Mouse (Mus musculus): ENCODE data around the gene Nr1h2. TPM values are rescaled to one million over a fixed set of nuclear protein-coding genes. Genes with fewer than 3 reads are reported as not detected.

Nr1h2 gene
- polyA plus RNA-seq, 1 experiment from 2014 or later, result 63.7 TPM

DNA sequence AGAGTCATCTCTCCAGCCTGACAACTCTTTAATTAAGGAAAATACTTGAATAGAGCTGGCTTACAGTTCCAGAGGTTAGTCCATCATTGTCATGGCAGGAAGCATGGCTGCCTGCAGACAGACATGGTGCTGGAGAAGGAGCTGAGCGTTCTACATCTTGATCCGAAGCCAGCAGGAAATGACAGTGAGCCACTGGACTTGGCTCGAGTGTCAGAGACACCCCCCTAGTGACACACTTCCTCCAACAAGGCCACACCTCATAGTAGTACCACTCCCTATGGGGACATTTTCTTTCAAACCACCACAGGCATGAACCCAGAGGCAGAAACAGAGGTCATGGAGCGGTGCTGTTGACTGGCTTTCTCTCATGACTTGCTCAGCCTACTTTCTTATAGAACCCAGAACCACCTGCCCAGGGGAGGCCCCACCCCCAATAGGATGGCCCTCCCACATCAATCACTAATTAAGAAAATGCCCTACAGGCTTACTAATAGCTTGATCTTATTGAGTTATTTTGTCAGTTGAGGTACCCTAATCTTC lies 30.6 kb upstream of the Nr1h2 start:
- Histone ChIP-seq H3K9me3 (replicated peaks; ENCODE audit: control insufficient read depth, low read length) (no peaks in the 10 kb centered on the region), H3K27me3 (ENCODE audit: control insufficient read depth, insufficient read depth, low read length) (peaks cover 22% of the 10 kb centered on the region), H3K4me2 (ENCODE audit: low read depth, low read length) (no peak overlapping the region), H3K27ac (replicated peaks; ENCODE audit: low read depth, low read length) (no peak overlapping the region), H3K4me3 (ENCODE audit: low read depth, low read length) (no peak overlapping the region), H3K9ac (replicated peaks; ENCODE audit: low read length) (no peak overlapping the region), H3K4me1 (ENCODE audit: control insufficient read depth, insufficient read depth, low read length) (no peaks in the 10 kb centered on the region; the same call in none of the 2 replicates), H3K36me3 (replicated peaks; ENCODE audit: control insufficient read depth, insufficient read depth, low read depth, low read length) (no peaks in the 10 kb centered on the region)
- 73% methylated on average over 4 of the region's 4 CpGs for WGBS
- no peak for ATAC-seq (replicated peaks; ENCODE audit: insufficient number of reproducible peaks, low FRiP score, low TSS enrichment, low read depth)
- no peak for DNase-seq (ENCODE audit: low spot score)

DNA sequence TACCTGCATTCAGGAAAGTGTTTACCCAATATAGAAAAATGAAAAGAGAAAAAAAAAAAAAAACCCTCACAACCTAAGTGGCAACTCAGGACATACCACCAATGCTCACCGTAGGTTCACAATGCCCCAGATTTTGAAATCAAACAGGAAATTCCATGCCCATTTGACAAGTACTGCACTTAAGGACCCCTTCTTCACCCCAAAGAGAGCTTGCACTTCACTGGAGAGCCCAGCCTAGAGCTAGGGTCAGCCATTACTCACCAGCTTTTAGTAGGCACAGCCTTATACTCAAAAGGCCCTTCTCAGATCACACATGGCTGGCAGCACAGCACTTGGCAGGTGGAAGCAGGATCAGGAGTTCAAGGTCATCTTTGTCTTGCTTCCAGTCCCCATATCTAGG lies 29.4 kb upstream of the Nr1h2 start:
- no peak overlapping the region for H3K27ac ChIP-seq (replicated peaks; ENCODE audit: low read depth, low read length)
- H3K36me3 ChIP-seq (replicated peaks; ENCODE audit: control insufficient read depth, insufficient read depth, low read depth, low read length), result no peaks in the 10 kb centered on the region
- ATAC-seq (replicated peaks; ENCODE audit: insufficient number of reproducible peaks, low FRiP score, low TSS enrichment, low read depth) (no peak), DNase-seq (ENCODE audit: low spot score) (no peak)
- H3K9ac ChIP-seq (replicated peaks; ENCODE audit: low read length), result no peak overlapping the region
- no peaks in the 10 kb centered on the region for H3K9me3 ChIP-seq (replicated peaks; ENCODE audit: control insufficient read depth, low read length)
- H3K4me2 ChIP-seq (ENCODE audit: low read depth, low read length), result no peak overlapping the region
- H3K4me1 ChIP-seq (ENCODE audit: control insufficient read depth, insufficient read depth, low read length), result no peaks in the 10 kb centered on the region; the same call in 1 of the 2 replicates
- WGBS, result 96% methylated on average over 1 of the region's 1 CpGs
- H3K27me3 ChIP-seq (ENCODE audit: control insufficient read depth, insufficient read depth, low read length), result peaks cover 16% of the 10 kb centered on the region
- no peak overlapping the region for H3K4me3 ChIP-seq (ENCODE audit: low read depth, low read length)

DNA sequence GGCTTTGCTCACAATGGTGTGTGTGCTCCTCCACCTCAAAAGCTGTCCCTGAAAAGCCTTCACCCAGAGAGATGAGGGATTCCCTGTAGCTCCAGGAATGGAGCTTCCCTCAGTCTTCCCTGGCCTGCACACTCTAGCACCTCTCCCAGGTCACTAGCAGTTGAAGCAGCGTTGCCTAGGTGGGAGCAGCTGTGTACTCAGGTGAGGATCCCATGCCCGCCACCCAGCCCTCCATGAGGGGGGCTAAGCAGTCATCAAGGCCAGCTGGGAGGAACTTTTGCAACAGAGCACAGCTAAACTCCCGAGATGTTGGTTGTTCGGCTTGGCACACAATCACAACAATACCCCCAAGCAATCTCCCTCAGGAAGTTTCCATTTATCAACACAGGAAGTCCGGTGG lies 29.0 kb upstream of the Nr1h2 start:
- 71% methylated on average over 5 of the region's 5 CpGs for WGBS
- no peak overlapping the region for H3K27ac ChIP-seq (replicated peaks; ENCODE audit: low read depth, low read length)
- H3K4me2 ChIP-seq (ENCODE audit: low read depth, low read length), result no peak overlapping the region
- ATAC-seq (replicated peaks; ENCODE audit: insufficient number of reproducible peaks, low FRiP score, low TSS enrichment, low read depth) (no peak), DNase-seq (ENCODE audit: low spot score) (no peak)
- H3K4me3 ChIP-seq (ENCODE audit: low read depth, low read length), result no peak overlapping the region
- H3K4me1 ChIP-seq (ENCODE audit: control insufficient read depth, insufficient read depth, low read length), result no peaks in the 10 kb centered on the region; the same call in 1 of the 2 replicates
- no peaks in the 10 kb centered on the region for H3K9me3 ChIP-seq (replicated peaks; ENCODE audit: control insufficient read depth, low read length)
- H3K9ac ChIP-seq (replicated peaks; ENCODE audit: low read length), result no peak overlapping the region
- H3K36me3 ChIP-seq (replicated peaks; ENCODE audit: control insufficient read depth, insufficient read depth, low read depth, low read length), result no peaks in the 10 kb centered on the region
- H3K27me3 ChIP-seq (ENCODE audit: control insufficient read depth, insufficient read depth, low read length), result peaks cover 12% of the 10 kb centered on the region

DNA sequence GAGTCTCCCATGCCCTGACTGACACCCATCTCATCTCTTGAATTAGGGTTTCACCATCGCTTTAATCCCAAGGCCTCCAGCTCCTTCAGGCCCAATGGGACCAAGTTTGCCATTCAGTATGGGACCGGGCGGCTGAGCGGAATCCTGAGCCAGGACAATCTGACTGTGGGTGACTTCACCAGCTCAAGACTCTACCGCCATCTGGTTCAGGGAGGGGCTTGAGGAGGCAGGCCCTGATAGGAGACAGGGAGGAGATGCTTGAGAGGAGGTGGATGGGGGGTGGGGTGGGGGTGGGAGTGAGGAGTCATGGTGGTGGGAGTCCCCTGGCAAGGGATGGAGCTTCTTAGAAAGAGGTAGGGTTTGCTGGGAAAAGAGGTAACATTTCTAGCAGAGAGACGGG lies 27.9 kb upstream of the Nr1h2 start:
- no peaks in the 10 kb centered on the region for H3K4me1 ChIP-seq (ENCODE audit: control insufficient read depth, insufficient read depth, low read length)
- H3K27ac ChIP-seq (replicated peaks; ENCODE audit: low read depth, low read length), result no peak overlapping the region
- ATAC-seq (replicated peaks; ENCODE audit: insufficient number of reproducible peaks, low FRiP score, low TSS enrichment, low read depth) (no peak), DNase-seq (ENCODE audit: low spot score) (no peak)
- H3K4me2 ChIP-seq (ENCODE audit: low read depth, low read length), result no peak overlapping the region
- no peaks in the 10 kb centered on the region for H3K36me3 ChIP-seq (replicated peaks; ENCODE audit: control insufficient read depth, insufficient read depth, low read depth, low read length)
- no peak overlapping the region for H3K4me3 ChIP-seq (ENCODE audit: low read depth, low read length)
- H3K27me3 ChIP-seq (ENCODE audit: control insufficient read depth, insufficient read depth, low read length), result peaks cover 3% of the 10 kb centered on the region; the same call in 1 of the 2 replicates
- H3K9ac ChIP-seq (replicated peaks; ENCODE audit: low read length), result no peak overlapping the region
- WGBS, result 80% methylated on average over 6 of the region's 6 CpGs
- H3K9me3 ChIP-seq (replicated peaks; ENCODE audit: control insufficient read depth, low read length), result no peaks in the 10 kb centered on the region

DNA sequence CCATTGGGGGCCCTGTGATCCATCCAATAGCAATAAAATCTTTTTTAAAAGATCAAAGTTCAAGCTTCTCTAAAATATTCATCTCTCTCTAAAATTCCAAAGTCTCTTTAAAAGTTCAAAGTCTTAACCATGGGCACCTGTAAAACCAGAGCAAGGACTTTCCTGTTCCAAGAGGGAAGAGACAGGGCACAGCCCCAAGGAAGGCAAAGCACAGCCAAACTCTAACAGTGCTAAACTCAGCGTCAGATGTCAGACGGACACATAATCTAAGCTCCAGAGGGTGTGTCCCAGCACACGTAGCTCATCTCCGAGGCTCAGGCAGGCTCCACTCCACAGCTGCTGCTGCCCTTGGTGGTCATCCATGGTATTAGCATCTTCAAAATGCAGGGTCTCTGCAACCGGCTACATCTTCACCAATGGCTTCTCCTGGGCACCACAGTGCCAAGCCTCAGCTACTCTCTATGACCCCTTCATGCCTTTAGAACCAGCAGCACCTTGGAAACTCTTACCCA lies 22.6 kb upstream of the Nr1h2 start:
- H3K27me3 ChIP-seq (ENCODE audit: control insufficient read depth, insufficient read depth, low read length), result no peaks in the 10 kb centered on the region
- no peaks in the 10 kb centered on the region for H3K4me1 ChIP-seq (ENCODE audit: control insufficient read depth, insufficient read depth, low read length)
- 53% methylated on average over 5 of the region's 5 CpGs for WGBS
- H3K4me3 ChIP-seq (ENCODE audit: low read depth, low read length), result no peak overlapping the region
- no peak overlapping the region for H3K27ac ChIP-seq (replicated peaks; ENCODE audit: low read depth, low read length)
- H3K4me2 ChIP-seq (ENCODE audit: low read depth, low read length), result no peak overlapping the region
- H3K9ac ChIP-seq (replicated peaks; ENCODE audit: low read length), result no peak overlapping the region
- no peak for DNase-seq (ENCODE audit: low spot score)
- no peaks in the 10 kb centered on the region for H3K9me3 ChIP-seq (replicated peaks; ENCODE audit: control insufficient read depth, low read length)
- H3K36me3 ChIP-seq (replicated peaks; ENCODE audit: control insufficient read depth, insufficient read depth, low read depth, low read length), result no peaks in the 10 kb centered on the region
- ATAC-seq (replicated peaks; ENCODE audit: insufficient number of reproducible peaks, low FRiP score, low TSS enrichment, low read depth), result no peak

DNA sequence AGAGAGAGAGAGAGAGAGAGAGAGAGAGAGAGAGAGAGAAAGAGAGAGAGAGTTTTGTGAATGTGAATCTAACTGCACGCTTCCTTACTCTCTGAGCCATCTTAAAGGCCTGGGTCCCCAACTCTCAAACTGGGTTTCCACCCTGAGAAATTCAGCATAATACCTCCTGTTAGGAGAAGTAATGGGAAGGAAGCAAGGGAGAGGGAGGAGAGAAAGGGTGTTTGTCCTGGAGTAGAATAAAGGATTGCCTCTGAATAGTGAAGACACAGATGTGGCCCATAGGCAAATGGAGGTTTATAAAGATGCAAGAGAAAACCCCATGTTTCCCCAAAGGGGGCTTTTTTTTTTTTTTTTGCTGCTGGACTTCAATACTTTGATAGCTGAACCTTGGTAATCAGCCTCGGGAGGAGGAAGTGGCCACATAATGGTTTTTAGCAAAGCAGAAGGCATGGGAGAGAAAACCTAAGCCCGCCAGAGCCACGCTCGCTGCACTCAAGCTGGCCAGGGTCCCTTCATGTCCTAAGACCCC lies 19.3 kb upstream of the Nr1h2 start:
- ATAC-seq (replicated peaks; ENCODE audit: insufficient number of reproducible peaks, low FRiP score, low TSS enrichment, low read depth), result no peak
- 72% methylated on average over 5 of the region's 5 CpGs for WGBS
- Histone ChIP-seq H3K4me2 (ENCODE audit: low read depth, low read length) (no peak overlapping the region), H3K27ac (replicated peaks; ENCODE audit: low read depth, low read length) (no peak overlapping the region), H3K4me3 (ENCODE audit: low read depth, low read length) (no peak overlapping the region), H3K9ac (replicated peaks; ENCODE audit: low read length) (no peak overlapping the region), H3K4me1 (ENCODE audit: control insufficient read depth, insufficient read depth, low read length) (no peaks in the 10 kb centered on the region), H3K36me3 (replicated peaks; ENCODE audit: control insufficient read depth, insufficient read depth, low read depth, low read length) (no peaks in the 10 kb centered on the region), H3K27me3 (ENCODE audit: control insufficient read depth, insufficient read depth, low read length) (no peaks in the 10 kb centered on the region), H3K9me3 (replicated peaks; ENCODE audit: control insufficient read depth, low read length) (no peaks in the 10 kb centered on the region)
- no peak for DNase-seq (ENCODE audit: low spot score)

DNA sequence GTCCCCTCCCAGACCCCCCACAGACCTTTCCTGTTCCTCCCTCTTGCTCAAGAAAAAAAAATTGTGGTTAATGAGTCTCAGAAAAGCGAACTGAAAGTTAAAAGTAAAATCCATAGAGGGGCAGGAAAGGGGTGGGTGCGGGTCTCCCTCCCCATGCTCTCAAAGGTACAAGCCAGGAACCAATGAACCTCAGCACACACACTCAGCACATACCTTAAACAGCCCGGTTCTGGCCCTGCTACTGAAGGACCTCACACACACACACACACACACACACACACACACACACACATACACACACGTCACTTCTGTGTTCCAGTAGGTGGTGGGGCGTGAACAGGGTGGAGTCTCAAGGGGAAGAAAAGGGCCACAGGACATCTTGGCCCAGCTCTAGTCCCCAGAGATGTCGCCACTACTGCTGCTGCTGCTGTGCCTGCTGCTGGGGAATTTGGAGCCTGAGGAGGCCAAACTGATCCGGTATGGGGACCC lies 18.5 kb upstream of the Nr1h2 start, which contains the start of gene Napsa:
Napsa (plus strand) TSS at position 168 of the 489 bp plus-strand sequence.
- DNase-seq (ENCODE audit: low spot score), result no peak
- 38% methylated on average over 7 of the region's 7 CpGs for WGBS
- Histone ChIP-seq H3K9me3 (replicated peaks; ENCODE audit: control insufficient read depth, low read length) (no peaks in the 10 kb centered on the region), H3K27me3 (ENCODE audit: control insufficient read depth, insufficient read depth, low read length) (no peaks in the 10 kb centered on the region), H3K9ac (replicated peaks; ENCODE audit: low read length) (no peak within 1 kb of the TSS), H3K36me3 (replicated peaks; ENCODE audit: control insufficient read depth, insufficient read depth, low read depth, low read length) (no peaks in the 10 kb centered on the region), H3K27ac (replicated peaks; ENCODE audit: low read depth, low read length) (no peak within 1 kb of the TSS), H3K4me1 (ENCODE audit: control insufficient read depth, insufficient read depth, low read length) (no peaks in the 10 kb centered on the region), H3K4me3 (ENCODE audit: low read depth, low read length) (no peak within 1 kb of the TSS), H3K4me2 (ENCODE audit: low read depth, low read length) (no peak within 1 kb of the TSS)
- no peak for ATAC-seq (replicated peaks; ENCODE audit: insufficient number of reproducible peaks, low FRiP score, low TSS enrichment, low read depth)

DNA sequence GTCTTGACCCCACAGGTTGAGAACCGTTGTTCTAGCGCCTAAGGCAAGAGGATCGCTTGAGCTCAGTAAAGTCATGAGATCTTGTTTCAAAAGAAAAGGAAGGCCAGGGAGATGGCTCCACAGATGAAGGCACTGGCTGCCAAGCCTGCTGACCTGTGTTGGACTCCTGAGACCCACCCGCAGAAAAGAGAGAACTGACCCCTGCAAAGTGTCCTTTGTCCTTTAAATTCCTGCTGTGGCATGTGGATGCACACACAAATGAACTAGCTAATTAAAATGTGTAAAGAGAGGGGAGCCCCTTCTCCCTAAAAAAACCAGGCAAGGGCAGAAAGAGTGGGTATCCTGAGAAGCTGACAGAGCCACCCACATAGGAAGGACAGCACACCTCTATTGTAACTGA lies 18.1 kb upstream of the Nr1h2 start:
- H3K27ac ChIP-seq (replicated peaks; ENCODE audit: low read depth, low read length), result no peak overlapping the region
- 32% methylated on average over 4 of the region's 4 CpGs for WGBS
- no peak overlapping the region for H3K9ac ChIP-seq (replicated peaks; ENCODE audit: low read length)
- no peaks in the 10 kb centered on the region for H3K9me3 ChIP-seq (replicated peaks; ENCODE audit: control insufficient read depth, low read length)
- H3K4me3 ChIP-seq (ENCODE audit: low read depth, low read length), result no peak overlapping the region
- no peaks in the 10 kb centered on the region for H3K4me1 ChIP-seq (ENCODE audit: control insufficient read depth, insufficient read depth, low read length)
- no peaks in the 10 kb centered on the region for H3K36me3 ChIP-seq (replicated peaks; ENCODE audit: control insufficient read depth, insufficient read depth, low read depth, low read length)
- no peaks in the 10 kb centered on the region for H3K27me3 ChIP-seq (ENCODE audit: control insufficient read depth, insufficient read depth, low read length)
- no peak overlapping the region for H3K4me2 ChIP-seq (ENCODE audit: low read depth, low read length)
- ATAC-seq (replicated peaks; ENCODE audit: insufficient number of reproducible peaks, low FRiP score, low TSS enrichment, low read depth), result no peak
- DNase-seq (ENCODE audit: low spot score), result no peak

All from embryonic facial prominence, embryonic 11.5 days (tissue).